Mouse (Mus musculus) limb, embryonic 13.5 days (tissue): ENCODE results near the gene Bmp7. TPM values are rescaled to one million over a fixed set of nuclear protein-coding genes. Genes with fewer than 3 reads are reported as not detected.

Experiments
- ATAC-seq: fragments of 200-750 bp; cut with Nextera tagmentation; 2 replicates; pipeline ENCODE4 v1.8.0; 2017; ENCODE audit warnings: low read depth, moderate number of reproducible peaks, moderate TSS enrichment; ENCODE audit not compliant: low FRiP score
- H3K27ac ChIP-seq: fragments of 300-500 bp; sonication (generic); 2 replicates; pipeline ENCODE4 v1.5.1; 2015; ENCODE audit warnings: inconsistent platforms, mild to moderate bottlenecking, moderate library complexity
- H3K27me3 ChIP-seq: fragments of 300-500 bp; sonication (generic); 2 replicates; pipeline ENCODE4 v1.6.1; 2015; ENCODE audit warnings: mild to moderate bottlenecking, inconsistent platforms
- H3K36me3 ChIP-seq: fragments of 300-500 bp; sonication (generic); 2 replicates; pipeline ENCODE4 v1.6.1; 2015; ENCODE audit warnings: inconsistent platforms, mild to moderate bottlenecking, moderate library complexity
- H3K4me1 ChIP-seq: fragments of 300-500 bp; sonication (generic); 2 replicates; pipeline ENCODE4 v1.6.1; 2015; ENCODE audit warnings: inconsistent platforms
- H3K4me2 ChIP-seq: fragments of 300-500 bp; sonication (generic); replicated peaks from 2 replicates; pipeline ENCODE4 v1.6.1; 2015; ENCODE audit warnings: inconsistent platforms, mild to moderate bottlenecking, moderate library complexity
- H3K4me3 ChIP-seq: fragments of 300-500 bp; sonication (generic); 2 replicates; pipeline ENCODE4 v1.5.1; 2015; ENCODE audit warnings: moderate library complexity, mild to moderate bottlenecking, inconsistent platforms
- H3K9ac ChIP-seq: fragments of 300-500 bp; sonication (generic); 2 replicates; pipeline ENCODE4 v1.6.1; 2015; ENCODE audit warnings: mild to moderate bottlenecking, inconsistent platforms
- H3K9me3 ChIP-seq: fragments of 300-500 bp; sonication (generic); 2 replicates; pipeline ENCODE4 v1.6.1; 2016; ENCODE audit warnings: inconsistent platforms
- WGBS: fragments of 180-500 bp; shearing (Covaris S2); methylation state at CpG from one replicate; pipeline ENCODE4 v1.1.7; 2015; 5-methylcytosine and 5-hydroxymethylcytosine counted together
- microRNA-seq: library from miRNA; unstranded; fragments of <30 nt; microRNA quantifications from one replicate; pipeline ENCODE4, GENCODE M21; 2016
- polyA plus RNA-seq: library from polyadenylated mRNA; unstranded; fragments of >200 nt; fragmentation: Nextera tagmentation; extraction: Ambion mirVana; gene quantifications from 2 replicates; pipeline ENCODE4 v1.2.1, GENCODE M21; 2015

Bmp7 gene
- polyA plus RNA-seq, 1 experiment from 2014 or later, result 32.5 TPM

- H3K4me3 ChIP-seq, result no peak overlapping the region
- H3K27me3 ChIP-seq, result peaks cover 22% of the 10 kb centered on the region
- no peak overlapping the region for H3K9ac ChIP-seq
- H3K4me2 ChIP-seq, result no peak overlapping the region
- H3K9me3 ChIP-seq, result peaks cover 4% of the 10 kb centered on the region; the same call in 1 of the 2 replicates
- H3K27ac ChIP-seq, result no peak overlapping the region
- no peaks in the 10 kb centered on the region for H3K36me3 ChIP-seq
- ATAC-seq, result no peak
- peaks cover 10% of the 10 kb centered on the region; the same call in 1 of the 2 replicates for H3K4me1 ChIP-seq
- WGBS, result 76% methylated on average over 9 of the region's 10 CpGs
These were observed 121.4 kb downstream of the Bmp7 start for GRCm38 (mm10) chr2:172818631-172819230.

Small RNAs within 50 kb of the gene (microRNA-seq; reads per million reads assigned to microRNA genes)
- gene Gm22773, result not detected

Other genes starting within 250 kb of the Bmp7 start
- 1.4 and 1.5 TPM in 2 replicates for gene Spo11, start 37.4 kb upstream of the Bmp7 start, polyA plus RNA-seq
- gene Rae1, start 59.8 kb upstream of the Bmp7 start, polyA plus RNA-seq, result 148 and 155 TPM in 2 replicates
- gene Rbm38, start 80.2 kb upstream of the Bmp7 start, polyA plus RNA-seq, result 28.3 and 29.0 TPM in 2 replicates
- 0.13 and 0.15 TPM in 2 replicates for gene Ctcfl, start 179.2 kb upstream of the Bmp7 start, polyA plus RNA-seq
- not detected in 2 replicates for gene Pck1, start 212.7 kb upstream of the Bmp7 start, polyA plus RNA-seq